Mouse (Mus musculus) brain, embryonic 14.5 days (tissue): Measurements from ENCODE around the gene Ric1.

Experiments used
- CTCF ChIP-seq: fragments of 200-500 bp; IDR thresholded peaks from 2 replicates; pipeline ENCODE4 v1.5.1; 2012; ENCODE audit warnings: inconsistent platforms, mild to moderate bottlenecking, moderate library complexity, borderline replicate concordance; ENCODE audit not compliant: insufficient read depth, insufficient read length; ENCODE audit errors: extremely low read depth
- POLR2A ChIP-seq: fragments of 200-500 bp; IDR thresholded peaks from 2 replicates; pipeline ENCODE4 v1.6.1; 2012; ENCODE audit warnings: mild to moderate bottlenecking, inconsistent platforms, borderline replicate concordance; ENCODE audit not compliant: poor library complexity, insufficient read depth, insufficient read length, severe bottlenecking; ENCODE audit errors: extremely low read depth

DNA sequence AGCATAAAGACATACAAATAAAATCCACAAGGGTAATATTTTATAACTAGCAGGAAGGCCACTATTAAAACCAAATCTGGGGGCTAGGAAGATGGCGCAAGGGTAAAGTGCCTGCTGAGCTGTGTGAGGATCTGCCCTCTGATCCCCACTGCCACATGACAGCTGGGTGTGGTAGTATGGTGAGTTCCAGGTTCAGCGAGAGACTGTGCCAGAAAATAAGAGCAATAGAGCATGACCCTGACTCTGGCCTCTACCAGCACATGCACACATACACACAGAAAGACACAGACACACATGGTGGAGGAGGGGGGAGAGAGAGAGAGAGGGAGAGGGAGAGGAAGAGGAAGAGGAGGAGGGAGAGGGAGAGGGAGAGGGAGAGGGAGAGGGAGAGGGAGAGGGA lies 10.3 kb upstream of the Ric1 start:
- TF ChIP-seq CTCF (no peak), POLR2A (no peak)
